Mouse (Mus musculus): ENCODE measurements around the gene Timeless. TPM values are rescaled to one million over a fixed set of nuclear protein-coding genes. Genes with fewer than 3 reads are reported as not detected.
"Not testable (repeated sequence)": the region's sequence is repeated elsewhere in the genome, so short reads cannot be mapped to it uniquely, and the experiment has no call there.

Gene Timeless
- polyA plus RNA-seq, 1 experiment from 2014 or later, result 66.6 TPM

DNA sequence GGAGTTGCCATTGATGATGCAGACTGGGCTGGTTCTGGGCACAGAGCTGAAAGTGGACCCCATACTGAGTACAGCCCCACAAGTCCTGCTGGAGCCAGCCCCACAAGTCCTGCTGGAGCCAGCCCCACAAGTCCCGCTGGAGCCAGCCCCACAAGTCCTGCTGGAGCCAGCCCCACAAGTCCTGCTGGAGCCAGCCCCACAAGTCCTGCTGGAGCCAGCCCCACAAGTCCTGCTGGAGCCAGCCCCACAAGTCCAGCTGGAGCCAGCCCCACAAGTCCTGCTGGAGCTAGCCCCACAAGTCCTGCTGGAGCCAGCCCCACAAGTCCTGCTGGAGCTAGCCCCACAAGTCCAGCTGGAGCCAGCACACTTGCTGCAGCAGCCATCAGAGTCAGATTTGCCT is 58.7 kb downstream of the Timeless start:
- not testable (repeated sequence) for H3K9ac ChIP-seq (replicated peaks; ENCODE audit: low read length); H3K27me3 ChIP-seq (ENCODE audit: control insufficient read depth, insufficient read depth, low read length); H3K27ac ChIP-seq (replicated peaks; ENCODE audit: low read depth, low read length); H3K36me3 ChIP-seq (replicated peaks; ENCODE audit: control insufficient read depth, insufficient read depth, low read depth, low read length); H3K9me3 ChIP-seq (replicated peaks; ENCODE audit: control insufficient read depth, low read length); DNase-seq (ENCODE audit: low spot score); ATAC-seq (replicated peaks; ENCODE audit: insufficient number of reproducible peaks, low FRiP score, low TSS enrichment, low read depth); H3K4me3 ChIP-seq (ENCODE audit: low read depth, low read length); H3K4me1 ChIP-seq (ENCODE audit: control insufficient read depth, insufficient read depth, low read length); H3K4me2 ChIP-seq (ENCODE audit: low read depth, low read length)
- 56% methylated on average over 1 of the region's 1 CpGs for WGBS

DNA sequence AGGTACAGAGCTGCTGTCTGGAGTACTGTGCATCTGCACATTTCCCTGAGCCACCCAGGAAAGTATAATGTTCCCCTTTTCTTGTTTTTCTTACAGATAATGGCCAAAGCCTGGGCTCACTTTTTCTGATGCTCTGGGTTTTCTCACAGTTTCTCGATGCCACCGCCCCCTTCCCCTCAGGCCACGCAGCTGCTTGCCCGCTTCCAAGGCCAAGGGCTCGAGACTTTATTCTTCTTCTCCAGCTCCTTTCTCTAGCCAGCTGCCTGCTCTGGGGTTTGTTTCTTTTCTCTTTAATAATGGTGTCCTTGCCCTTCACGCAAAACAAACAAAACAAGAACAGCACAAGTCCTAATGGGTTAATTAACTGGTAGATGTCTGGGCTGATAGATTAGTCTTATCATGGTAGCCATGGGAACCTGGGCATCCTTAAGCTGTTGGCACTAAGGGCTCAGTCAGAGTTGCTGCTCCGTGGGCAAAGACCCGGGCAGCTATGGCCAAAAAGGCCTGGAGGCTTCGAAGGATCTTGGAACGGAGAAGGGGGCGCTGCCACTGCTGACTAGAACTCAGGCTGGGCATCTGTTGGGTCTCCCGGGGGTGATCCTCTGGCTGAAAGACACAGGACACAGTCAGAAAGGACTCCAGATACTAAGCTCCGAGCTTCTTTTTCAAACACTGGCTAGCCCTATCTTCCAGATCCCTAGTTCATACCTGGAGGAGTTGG is 64.7 kb downstream of the Timeless start:
- Histone ChIP-seq H3K27me3 (ENCODE audit: control insufficient read depth, insufficient read depth, low read length) (no peaks in the 10 kb centered on the region), H3K4me2 (ENCODE audit: low read depth, low read length) (no peak overlapping the region), H3K9me3 (replicated peaks; ENCODE audit: control insufficient read depth, low read length) (no peaks in the 10 kb centered on the region), H3K4me1 (ENCODE audit: control insufficient read depth, insufficient read depth, low read length) (no peaks in the 10 kb centered on the region), H3K9ac (replicated peaks; ENCODE audit: low read length) (no peak overlapping the region), H3K4me3 (ENCODE audit: low read depth, low read length) (no peak overlapping the region), H3K36me3 (replicated peaks; ENCODE audit: control insufficient read depth, insufficient read depth, low read depth, low read length) (no peaks in the 10 kb centered on the region), H3K27ac (replicated peaks; ENCODE audit: low read depth, low read length) (no peak overlapping the region)
- ATAC-seq (replicated peaks; ENCODE audit: insufficient number of reproducible peaks, low FRiP score, low TSS enrichment, low read depth) (no peak), DNase-seq (ENCODE audit: low spot score) (no peak)
- 79% methylated on average over 13 of the region's 13 CpGs for WGBS

DNA sequence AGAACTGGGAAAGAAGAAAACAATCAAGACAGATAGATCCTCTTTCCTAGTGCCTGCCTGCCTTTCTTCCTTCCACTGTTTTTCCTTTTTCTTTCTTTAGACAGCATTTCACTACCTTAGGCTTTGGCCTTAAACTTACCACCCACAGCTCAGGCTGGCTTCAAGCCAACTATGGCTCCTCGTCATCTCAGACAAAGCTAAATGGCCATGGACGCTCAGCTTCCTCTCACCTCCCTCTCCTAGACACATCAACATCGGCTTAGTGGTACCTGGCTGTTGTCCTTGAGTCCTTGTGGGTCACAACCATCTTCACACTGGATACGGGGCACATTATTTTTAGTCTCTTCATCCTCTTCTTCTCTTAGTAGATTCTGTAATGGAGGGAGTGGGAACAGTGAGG is 65.4 kb downstream of the Timeless start:
- Histone ChIP-seq H3K4me2 (ENCODE audit: low read depth, low read length) (no peak overlapping the region), H3K27me3 (ENCODE audit: control insufficient read depth, insufficient read depth, low read length) (no peaks in the 10 kb centered on the region), H3K36me3 (replicated peaks; ENCODE audit: control insufficient read depth, insufficient read depth, low read depth, low read length) (no peaks in the 10 kb centered on the region), H3K9ac (replicated peaks; ENCODE audit: low read length) (no peak overlapping the region), H3K27ac (replicated peaks; ENCODE audit: low read depth, low read length) (no peak overlapping the region), H3K4me1 (ENCODE audit: control insufficient read depth, insufficient read depth, low read length) (no peaks in the 10 kb centered on the region; the same call in 1 of the 2 replicates), H3K9me3 (replicated peaks; ENCODE audit: control insufficient read depth, low read length) (no peaks in the 10 kb centered on the region), H3K4me3 (ENCODE audit: low read depth, low read length) (no peak overlapping the region)
- 88% methylated on average over 4 of the region's 4 CpGs for WGBS
- no peak for DNase-seq (ENCODE audit: low spot score)
- ATAC-seq (replicated peaks; ENCODE audit: insufficient number of reproducible peaks, low FRiP score, low TSS enrichment, low read depth), result no peak

DNA sequence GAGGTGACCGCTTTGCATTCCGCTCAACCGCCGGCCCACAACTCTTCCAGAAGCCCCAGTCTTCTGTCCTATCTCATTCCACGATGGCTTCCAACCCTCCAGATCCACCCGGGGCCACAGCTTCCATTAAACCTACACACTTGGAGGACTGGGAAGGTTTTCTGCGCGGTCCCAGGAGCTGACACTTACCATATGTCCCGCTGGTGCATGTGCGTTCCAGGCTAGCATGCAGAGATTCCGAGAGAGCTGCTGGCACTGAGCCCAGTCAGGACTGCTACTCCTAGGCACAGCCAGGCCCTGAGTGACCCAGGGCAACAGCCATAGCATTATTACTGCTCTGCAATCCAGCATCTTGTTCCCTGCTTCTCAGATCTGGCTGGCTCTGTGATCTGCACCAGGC is 65.8 kb downstream of the Timeless start:
- Histone ChIP-seq H3K4me3 (ENCODE audit: low read depth, low read length) (no peak overlapping the region), H3K9me3 (replicated peaks; ENCODE audit: control insufficient read depth, low read length) (no peaks in the 10 kb centered on the region), H3K36me3 (replicated peaks; ENCODE audit: control insufficient read depth, insufficient read depth, low read depth, low read length) (no peaks in the 10 kb centered on the region), H3K9ac (replicated peaks; ENCODE audit: low read length) (no peak overlapping the region), H3K4me1 (ENCODE audit: control insufficient read depth, insufficient read depth, low read length) (peaks cover 4% of the 10 kb centered on the region), H3K27ac (replicated peaks; ENCODE audit: low read depth, low read length) (no peak overlapping the region), H3K27me3 (ENCODE audit: control insufficient read depth, insufficient read depth, low read length) (no peaks in the 10 kb centered on the region), H3K4me2 (ENCODE audit: low read depth, low read length) (no peak overlapping the region)
- DNase-seq (ENCODE audit: low spot score) (no peak), ATAC-seq (replicated peaks; ENCODE audit: insufficient number of reproducible peaks, low FRiP score, low TSS enrichment, low read depth) (no peak)
- 86% methylated on average over 11 of the region's 11 CpGs for WGBS

DNA sequence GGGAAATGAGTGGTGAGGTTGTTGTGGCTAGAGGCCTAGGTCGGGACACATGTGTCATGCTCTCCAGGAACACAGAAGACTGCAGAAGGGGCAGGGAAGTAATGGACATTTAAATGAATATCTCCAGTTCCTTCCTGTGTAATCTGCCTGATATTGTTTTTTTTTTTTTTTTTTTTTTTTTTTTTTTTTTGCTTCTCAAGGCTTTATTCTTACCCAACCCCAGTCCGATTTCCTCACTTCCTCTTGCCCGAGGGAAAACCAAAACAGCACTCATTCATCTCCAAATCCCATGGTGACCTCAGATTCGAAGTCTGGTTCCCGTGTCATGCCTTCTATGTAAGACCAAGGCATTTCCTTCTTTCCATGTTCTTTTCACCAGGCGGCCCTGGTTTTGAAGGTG is 66.4 kb downstream of the Timeless start:
- Histone ChIP-seq H3K9me3 (replicated peaks; ENCODE audit: control insufficient read depth, low read length) (no peaks in the 10 kb centered on the region), H3K36me3 (replicated peaks; ENCODE audit: control insufficient read depth, insufficient read depth, low read depth, low read length) (no peaks in the 10 kb centered on the region), H3K27ac (replicated peaks; ENCODE audit: low read depth, low read length) (no peak overlapping the region), H3K27me3 (ENCODE audit: control insufficient read depth, insufficient read depth, low read length) (no peaks in the 10 kb centered on the region), H3K9ac (replicated peaks; ENCODE audit: low read length) (no peak overlapping the region), H3K4me3 (ENCODE audit: low read depth, low read length) (no peak overlapping the region), H3K4me2 (ENCODE audit: low read depth, low read length) (no peak overlapping the region), H3K4me1 (ENCODE audit: control insufficient read depth, insufficient read depth, low read length) (peaks cover 4% of the 10 kb centered on the region)
- ATAC-seq (replicated peaks; ENCODE audit: insufficient number of reproducible peaks, low FRiP score, low TSS enrichment, low read depth), result no peak
- WGBS, result 60% methylated on average over 6 of the region's 6 CpGs
- DNase-seq (ENCODE audit: low spot score), result no peak

DNA sequence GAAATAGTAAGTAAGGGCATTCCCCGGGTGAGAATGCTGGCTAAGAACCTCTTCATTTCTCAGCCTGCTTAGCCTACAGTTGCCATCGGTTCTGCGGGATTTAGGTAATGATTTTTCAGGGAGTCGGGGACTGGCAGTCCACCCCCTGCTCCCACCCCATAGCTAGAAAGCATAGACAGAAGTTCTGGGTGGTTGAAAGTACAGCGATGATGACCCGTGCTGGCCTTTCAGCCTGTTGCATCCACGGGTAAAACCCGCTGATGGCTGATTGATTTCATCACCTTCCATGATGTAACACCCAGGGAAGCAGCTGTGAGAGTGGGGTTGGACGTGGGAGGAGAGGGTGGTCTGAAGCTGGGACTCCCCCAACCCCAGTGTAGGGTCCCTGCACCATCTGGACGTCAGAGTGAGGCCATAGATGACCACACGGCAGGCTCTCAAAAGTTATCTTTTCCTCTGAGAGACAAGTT is 66.9 kb downstream of the Timeless start, which contains the start of gene Il23a:
TSS of gene Il23a (minus strand) at position 51 of the 470 bp plus-strand sequence.
- no peaks in the 10 kb centered on the region for H3K27me3 ChIP-seq (ENCODE audit: control insufficient read depth, insufficient read depth, low read length)
- H3K9ac ChIP-seq (replicated peaks; ENCODE audit: low read length), result no peak within 1 kb of the TSS
- no peak within 1 kb of the TSS for H3K27ac ChIP-seq (replicated peaks; ENCODE audit: low read depth, low read length)
- 82% methylated on average over 11 of the region's 11 CpGs for WGBS
- ATAC-seq (replicated peaks; ENCODE audit: insufficient number of reproducible peaks, low FRiP score, low TSS enrichment, low read depth) (no peak), DNase-seq (ENCODE audit: low spot score) (no peak)
- no peaks in the 10 kb centered on the region for H3K9me3 ChIP-seq (replicated peaks; ENCODE audit: control insufficient read depth, low read length)
- H3K4me3 ChIP-seq (ENCODE audit: low read depth, low read length), result no peak within 1 kb of the TSS
- no peaks in the 10 kb centered on the region for H3K36me3 ChIP-seq (replicated peaks; ENCODE audit: control insufficient read depth, insufficient read depth, low read depth, low read length)
- H3K4me2 ChIP-seq (ENCODE audit: low read depth, low read length), result no peak within 1 kb of the TSS
- peaks cover 4% of the 10 kb centered on the region for H3K4me1 ChIP-seq (ENCODE audit: control insufficient read depth, insufficient read depth, low read length)

DNA sequence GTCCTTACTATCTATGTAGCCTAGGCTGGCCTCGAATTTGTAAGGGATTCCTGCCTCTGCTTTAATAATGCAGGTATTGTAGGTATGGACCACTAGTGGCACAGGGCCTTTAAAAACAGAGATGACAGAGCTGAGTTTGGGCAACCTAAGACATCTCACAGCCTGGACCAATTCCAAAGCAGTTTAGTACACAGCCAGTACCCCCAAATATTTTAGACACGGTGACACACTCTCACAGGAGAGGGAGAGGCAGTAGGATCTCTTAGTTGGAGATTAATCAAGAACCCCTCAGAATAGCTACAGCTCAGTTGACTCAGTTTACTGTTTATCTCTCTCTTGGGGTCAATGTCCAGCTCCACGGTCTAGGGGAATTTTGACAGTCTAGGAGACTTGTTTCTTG is 70.5 kb downstream of the Timeless start:
- no peak for DNase-seq (ENCODE audit: low spot score)
- peak overlapping the region; percentile 80; the same call in 1 of the 2 replicates for H3K27ac ChIP-seq (replicated peaks; ENCODE audit: low read depth, low read length)
- peaks cover 9% of the 10 kb centered on the region for H3K4me1 ChIP-seq (ENCODE audit: control insufficient read depth, insufficient read depth, low read length)
- H3K9me3 ChIP-seq (replicated peaks; ENCODE audit: control insufficient read depth, low read length), result no peaks in the 10 kb centered on the region
- peak overlapping the region; percentile 60 for H3K4me3 ChIP-seq (ENCODE audit: low read depth, low read length)
- no peaks in the 10 kb centered on the region for H3K36me3 ChIP-seq (replicated peaks; ENCODE audit: control insufficient read depth, insufficient read depth, low read depth, low read length)
- peak overlapping the region; percentile 92 for H3K9ac ChIP-seq (replicated peaks; ENCODE audit: low read length)
- peak overlapping the region; percentile 79 for H3K4me2 ChIP-seq (ENCODE audit: low read depth, low read length)
- ATAC-seq (replicated peaks; ENCODE audit: insufficient number of reproducible peaks, low FRiP score, low TSS enrichment, low read depth), result no peak
- no peaks in the 10 kb centered on the region for H3K27me3 ChIP-seq (ENCODE audit: control insufficient read depth, insufficient read depth, low read length)
- 36% methylated on average over 3 of the region's 3 CpGs for WGBS

Measured in embryonic facial prominence, embryonic 11.5 days (tissue).